Mouse (Mus musculus) MEL (cell line): ENCODE measurements around the gene Serpini1. TPM values are rescaled to one million over a fixed set of nuclear protein-coding genes. Genes with fewer than 3 reads are reported as not detected.

Experiments
- DNase-seq: peaks from one replicate; pipeline ENCODE4 v3.0.0; 2011; ENCODE audit warnings: low read depth, low spot score
- H3K27ac ChIP-seq: 2 replicates; pipeline ENCODE4 v1.5.1; 2012; ENCODE audit warnings: low read depth, mild to moderate bottlenecking, control low read depth, low read length, moderate library complexity; ENCODE audit not compliant: control insufficient read depth
- H3K27me3 ChIP-seq, 2 experiments: fragments of 150-350 bp in 1 of 2; sonication (generic) in 1 of 2; 2 replicates each; pipeline ENCODE4 v1.6.1; 2012; ENCODE audit warnings: low read length in 2 of 2, mild to moderate bottlenecking in 2 of 2, improper control_type of control experiment in 1 of 2, moderate library complexity in 1 of 2; ENCODE audit not compliant: insufficient read depth in 2 of 2, control insufficient read depth in 1 of 2
- H3K36me3 ChIP-seq, 2 experiments: 2 replicates each; pipeline ENCODE4 v1.6.1; 2012 to 2014; ENCODE audit warnings: low read length in 2 of 2, improper control_type of control experiment in 1 of 2, inconsistent platforms in 1 of 2, mild to moderate bottlenecking in 1 of 2; ENCODE audit not compliant: insufficient read depth in 2 of 2, control insufficient read depth in 1 of 2
- H3K4me1 ChIP-seq, 2 experiments: fragments of 150-350 bp in 1 of 2; sonication (generic) in 1 of 2; 2 replicates each; pipeline ENCODE4 v1.6.1; 2012; ENCODE audit warnings: low read length in 2 of 2, improper control_type of control experiment in 1 of 2, mild to moderate bottlenecking in 1 of 2; ENCODE audit not compliant: insufficient read depth in 2 of 2, control insufficient read depth in 1 of 2
- H3K4me3 ChIP-seq, 2 experiments: fragments of 150-350 bp in 1 of 2; sonication (generic) in 1 of 2; 2 replicates each; pipeline ENCODE4 v1.5.1; 2012; ENCODE audit warnings: low read depth in 2 of 2, low read length in 2 of 2, mild to moderate bottlenecking in 2 of 2, moderate library complexity in 2 of 2, control low read depth in 1 of 2, improper control_type of control experiment in 1 of 2; ENCODE audit not compliant: control insufficient read depth in 1 of 2, insufficient read depth in 1 of 2
- H3K79me2 ChIP-seq: 2 replicates; pipeline ENCODE4 v1.6.1; 2012; ENCODE audit warnings: mild to moderate bottlenecking, low read length, moderate library complexity; ENCODE audit not compliant: control insufficient read depth, poor library complexity, insufficient read depth
- H3K9ac ChIP-seq: 2 replicates; pipeline ENCODE4 v1.6.1; 2012; ENCODE audit warnings: low read depth, mild to moderate bottlenecking, control low read depth, low read length, moderate library complexity; ENCODE audit not compliant: control insufficient read depth, poor library complexity, severe bottlenecking
- H3K9me3 ChIP-seq: fragments of 150-350 bp; sonication (generic); replicated peaks from 2 replicates; pipeline ENCODE4 v1.6.1; 2012; ENCODE audit warnings: mild to moderate bottlenecking, low read length, improper control_type of control experiment, moderate library complexity; ENCODE audit not compliant: insufficient read depth
- BHLHE40 ChIP-seq: IDR thresholded peaks from 2 replicates; pipeline ENCODE4 v1.6.1; 2012; ENCODE audit warnings: low read depth, mild to moderate bottlenecking, inconsistent platforms, low read length, improper control_type of control experiment, borderline replicate concordance
- CTCF ChIP-seq, 3 experiments: IDR thresholded peaks in 2 of 3; conservative IDR thresholded peaks in 1 of 3; 2 replicates each; pipeline ENCODE4 v1.5.1; 2011 to 2012; ENCODE audit warnings: low read length in 3 of 3, low read depth in 2 of 3, mild to moderate bottlenecking in 2 of 3, improper control_type of control experiment in 1 of 3, inconsistent platforms in 1 of 3, mixed read lengths in 1 of 3, moderate library complexity in 1 of 3; ENCODE audit not compliant: control insufficient read depth in 1 of 3, insufficient read depth in 1 of 3, poor library complexity in 1 of 3, severe bottlenecking in 1 of 3
- ELF1 ChIP-seq: IDR thresholded peaks from 2 replicates; pipeline ENCODE4 v1.6.1; 2014; ENCODE audit warnings: low read depth, mild to moderate bottlenecking, inconsistent platforms, low read length, improper control_type of control experiment, moderate library complexity
- EP300 ChIP-seq, 2 experiments: IDR thresholded peaks; 2 replicates each; pipeline ENCODE4 v1.6.1; 2011; ENCODE audit warnings: improper control_type of control experiment in 2 of 2, low read length in 2 of 2, low read depth in 1 of 2, mild to moderate bottlenecking in 1 of 2
- ETS1 ChIP-seq: IDR thresholded peaks from 2 replicates; pipeline ENCODE4 v1.6.1; 2012; ENCODE audit warnings: low read depth, mild to moderate bottlenecking, inconsistent platforms, low read length, improper control_type of control experiment, moderate library complexity
- JUND ChIP-seq: IDR thresholded peaks from 2 replicates; pipeline ENCODE4 v1.6.1; 2011; ENCODE audit warnings: low read depth, mild to moderate bottlenecking, improper control_type of control experiment, low read length
- MAFK ChIP-seq: IDR thresholded peaks from 2 replicates; pipeline ENCODE4 v1.6.1; 2011; ENCODE audit warnings: low read depth, mild to moderate bottlenecking, low read length, improper control_type of control experiment, borderline replicate concordance
- MAX ChIP-seq: IDR thresholded peaks from 2 replicates; pipeline ENCODE4 v1.6.1; 2011; ENCODE audit warnings: low read length, improper control_type of control experiment
- MAZ ChIP-seq: IDR thresholded peaks from 2 replicates; pipeline ENCODE4 v1.6.1; 2012; ENCODE audit warnings: low read depth, mild to moderate bottlenecking, inconsistent platforms, low read length, improper control_type of control experiment
- MYC ChIP-seq: IDR thresholded peaks from 2 replicates; pipeline ENCODE4 v1.6.1; 2011; ENCODE audit warnings: low read depth, mild to moderate bottlenecking, low read length, improper control_type of control experiment, moderate library complexity
- POLR2AphosphoS5 ChIP-seq: IDR thresholded peaks from 2 replicates; pipeline ENCODE4 v1.6.1; 2012; ENCODE audit warnings: low read depth, borderline replicate concordance, mild to moderate bottlenecking, inconsistent platforms, low read length, moderate library complexity, mixed read lengths
- RAD21 ChIP-seq: IDR thresholded peaks from 2 replicates; pipeline ENCODE4 v1.6.1; 2011; ENCODE audit warnings: mild to moderate bottlenecking, low read depth, low read length, improper control_type of control experiment
- SMC3 ChIP-seq: IDR thresholded peaks from 2 replicates; pipeline ENCODE4 v1.6.1; 2011; ENCODE audit warnings: low read depth, low read length, improper control_type of control experiment
- TBP ChIP-seq: IDR thresholded peaks from 2 replicates; pipeline ENCODE4 v1.8.0; 2011; ENCODE audit warnings: low read depth, low read length, improper control_type of control experiment
- TCF12 ChIP-seq: IDR thresholded peaks from 2 replicates; pipeline ENCODE4 v1.6.1; 2014; ENCODE audit warnings: low read depth, mild to moderate bottlenecking, inconsistent platforms, low read length, improper control_type of control experiment, moderate library complexity
- USF1 ChIP-seq: IDR thresholded peaks from 2 replicates; pipeline ENCODE4 v1.6.1; 2014; ENCODE audit warnings: low read depth, mild to moderate bottlenecking, inconsistent platforms, low read length, improper control_type of control experiment, moderate library complexity
- ZC3H11A ChIP-seq: IDR thresholded peaks from 2 replicates; pipeline ENCODE4 v1.6.1; 2012; ENCODE audit warnings: low read depth, mild to moderate bottlenecking, inconsistent platforms, low read length, improper control_type of control experiment
- ZKSCAN1 ChIP-seq: IDR thresholded peaks from 2 replicates; pipeline ENCODE4 v1.6.1; 2012; ENCODE audit warnings: low read depth, mild to moderate bottlenecking, inconsistent platforms, low read length, improper control_type of control experiment, moderate library complexity
- polyA plus RNA-seq, 2 experiments: library from polyadenylated mRNA; stranded (reverse) in 1 of 2; unstranded in 1 of 2; fragments of >175 nt in 1 of 2; fragments of >200 nt in 1 of 2; gene quantifications; 2 replicates each; pipeline versions ENCODE4 v1.2.1 to v1.2.4; 2012; ENCODE audit warnings: low replicate concordance in 2 of 2, low read depth in 1 of 2; ENCODE audit not compliant: insufficient read length in 2 of 2, insufficient read depth in 1 of 2, missing spikeins in 1 of 2
- total RNA-seq: library from RNA; depleted of rRNA; stranded (reverse); fragments of 300-350 nt; gene quantifications from 2 replicates; pipeline ENCODE4 v1.2.3, GENCODE M21; 2012

Gene Serpini1
- total and polyA plus RNA-seq, 3 experiments = 0.08 to 0.13 TPM; not detected in 1

GRCm38 (mm10) chr3:75655578-75656344 lies 98.4 kb downstream of the Serpini1 start:
- Histone ChIP-seq H3K36me3 (no peaks in the 10 kb centered on the region), H3K4me1 (no peaks in the 10 kb centered on the region), H3K4me3 (no peak overlapping the region), H3K9ac (no peak overlapping the region), H3K79me2 (no peaks in the 10 kb centered on the region), H3K27ac (no peak overlapping the region), H3K27me3 (0 out of 4 replicates have a peak, but pooled peaks cover 0 to 2% of the 10 kb centered on the region in 2 experiments), H3K9me3 (no peaks in the 10 kb centered on the region)
- no peak for TF ChIP-seq ZC3H11A
- TF ChIP-seq BHLHE40 = no peak
- TF ChIP-seq ETS1 = no peak
- no peak for TF ChIP-seq JUND
- no peak for TF ChIP-seq ELF1
- TF ChIP-seq SMC3 = no peak
- TF ChIP-seq MAZ = no peak
- no peak for TF ChIP-seq TBP
- no peak for TF ChIP-seq MYC
- TF ChIP-seq USF1 = no peak
- TF ChIP-seq CTCF (IDR thresholded peaks at IDR 0.05 in 2 of 3, conservative IDR thresholded peaks at IDR 0.05 in 1 of 3; ENCODE audit: control insufficient read depth in 1 of 3, insufficient read depth in 1 of 3, low read depth in 2 of 3, low read length in 3 of 3, poor library complexity in 1 of 3, severe bottlenecking in 1 of 3) = no peak
- TF ChIP-seq RAD21 = no peak
- TF ChIP-seq EP300 (IDR thresholded peaks at IDR 0.05; ENCODE audit: low read depth in 1 of 2, low read length in 2 of 2) = no peak
- no peak for DNase-seq

GRCm38 (mm10) chr3:75666962-75667361 lies 109.6 kb downstream of the Serpini1 start:
- no peaks in the 10 kb centered on the region for H3K9me3 ChIP-seq
- H3K27ac ChIP-seq = no peak overlapping the region
- no peak for DNase-seq
- no peaks in the 10 kb centered on the region for H3K4me1 ChIP-seq
- no peak overlapping the region for H3K9ac ChIP-seq
- no peaks in the 10 kb centered on the region for H3K36me3 ChIP-seq
- no peak overlapping the region for H3K4me3 ChIP-seq
- TF ChIP-seq ZKSCAN1 (no peak), POLR2AphosphoS5 (no peak), TCF12 (no peak), MAX (no peak), MAFK (no peak)
- H3K27me3 ChIP-seq = no peaks in the 10 kb centered on the region; a peak in 1 of 4 replicates
- no peaks in the 10 kb centered on the region for H3K79me2 ChIP-seq
